Mouse (Mus musculus): Measurements from ENCODE around the gene Rps6ka5. TPM values are rescaled to one million over a fixed set of nuclear protein-coding genes. Genes with fewer than 3 reads are reported as not detected.

Rps6ka5 gene
- polyA plus RNA-seq, 1 experiment from 2014 or later: 4.9 TPM

GRCm38 (mm10) chr12:100525939-100526338 is 200.8 kb downstream of the Rps6ka5 start:
- Histone ChIP-seq H3K4me3 (replicated peaks) (no peak overlapping the region), H3K4me1 (peaks cover 31% of the 10 kb centered on the region), H3K27ac (replicated peaks) (no peak overlapping the region), H3K9ac (replicated peaks) (no peak overlapping the region), H3K4me2 (no peak overlapping the region), H3K36me3 (no peaks in the 10 kb centered on the region), H3K9me3 (replicated peaks) (no peaks in the 10 kb centered on the region), H3K27me3 (replicated peaks) (no peaks in the 10 kb centered on the region)
- no peak for ATAC-seq (ENCODE audit: low FRiP score)
- WGBS: 62% methylated on average over 1 of the region's 1 CpGs

- Histone ChIP-seq H3K27me3 (replicated peaks) (no peaks in the 10 kb centered on the region), H3K9me3 (replicated peaks) (no peaks in the 10 kb centered on the region), H3K4me3 (replicated peaks) (peak within 1 kb of the TSS; percentile 87), H3K4me2 (peak within 1 kb of the TSS; percentile 87), H3K27ac (replicated peaks) (peak within 1 kb of the TSS; percentile 86), H3K36me3 (no peaks in the 10 kb centered on the region), H3K9ac (replicated peaks) (peak within 1 kb of the TSS; percentile 96), H3K4me1 (peaks cover 35% of the 10 kb centered on the region)
- 3% methylated on average over 36 of the region's 42 CpGs for WGBS
- ATAC-seq (ENCODE audit: low FRiP score): peak; percentile 71
These were observed 206.0 kb downstream of the Rps6ka5 start, which contains the start of gene Ttc7b for GRCm38 (mm10) chr12:100520794-100521186. Gene Ttc7b, minus strand, starts transcription at chr12:100520826.

- peak; percentile 59 for ATAC-seq (ENCODE audit: low FRiP score)
- under 1% methylated on average over 76 of the region's 76 CpGs for WGBS
- H3K9ac ChIP-seq (replicated peaks): peak overlapping the region; percentile 96
- peaks cover 35% of the 10 kb centered on the region for H3K4me1 ChIP-seq
- no peaks in the 10 kb centered on the region for H3K27me3 ChIP-seq (replicated peaks)
- H3K9me3 ChIP-seq (replicated peaks): no peaks in the 10 kb centered on the region
- H3K27ac ChIP-seq (replicated peaks): peak overlapping the region; percentile 86
- H3K4me2 ChIP-seq: peak overlapping the region; percentile 87
- peak overlapping the region; percentile 87 for H3K4me3 ChIP-seq (replicated peaks)
- no peaks in the 10 kb centered on the region for H3K36me3 ChIP-seq
These were observed 206.5 kb downstream of the Rps6ka5 start for GRCm38 (mm10) chr12:100520077-100520793.

- Histone ChIP-seq H3K9me3 (replicated peaks) (no peaks in the 10 kb centered on the region), H3K9ac (replicated peaks) (peak overlapping the region; percentile 96), H3K4me3 (replicated peaks) (peak overlapping the region; percentile 87), H3K36me3 (no peaks in the 10 kb centered on the region), H3K27me3 (replicated peaks) (no peaks in the 10 kb centered on the region), H3K27ac (replicated peaks) (peak overlapping the region; percentile 86), H3K4me2 (peak overlapping the region; percentile 87), H3K4me1 (peaks cover 35% of the 10 kb centered on the region)
- WGBS: 42% methylated on average over 7 of the region's 7 CpGs
- peak; percentile 33 for ATAC-seq (ENCODE audit: low FRiP score)
These were observed 207.1 kb downstream of the Rps6ka5 start for GRCm38 (mm10) chr12:100519684-100520076.

- no peaks in the 10 kb centered on the region for H3K27me3 ChIP-seq (replicated peaks)
- H3K4me2 ChIP-seq: no peak overlapping the region
- H3K9me3 ChIP-seq (replicated peaks): no peaks in the 10 kb centered on the region
- H3K4me3 ChIP-seq (replicated peaks): no peak overlapping the region
- no peak overlapping the region for H3K27ac ChIP-seq (replicated peaks)
- H3K9ac ChIP-seq (replicated peaks): no peak overlapping the region
- no peaks in the 10 kb centered on the region for H3K36me3 ChIP-seq
- peaks cover 42% of the 10 kb centered on the region for H3K4me1 ChIP-seq
- no peak for ATAC-seq (ENCODE audit: low FRiP score)
- 93% methylated on average over 9 of the region's 9 CpGs for WGBS
These were observed 209.4 kb downstream of the Rps6ka5 start for GRCm38 (mm10) chr12:100517371-100517770.

GRCm38 (mm10) chr12:100516161-100516838 is 210.5 kb downstream of the Rps6ka5 start:
- no peak for ATAC-seq (ENCODE audit: low FRiP score)
- Histone ChIP-seq H3K4me2 (no peak overlapping the region), H3K27ac (replicated peaks) (no peak overlapping the region), H3K4me1 (peaks cover 40% of the 10 kb centered on the region), H3K4me3 (replicated peaks) (no peak overlapping the region), H3K27me3 (replicated peaks) (no peaks in the 10 kb centered on the region), H3K36me3 (no peaks in the 10 kb centered on the region; the same call in 1 of the 2 replicates), H3K9ac (replicated peaks) (no peak overlapping the region), H3K9me3 (replicated peaks) (no peaks in the 10 kb centered on the region)
- WGBS: 97% methylated on average over 1 of the region's 1 CpGs

- Histone ChIP-seq H3K9ac (replicated peaks) (no peak overlapping the region), H3K4me1 (peaks cover 35% of the 10 kb centered on the region), H3K4me2 (no peak overlapping the region), H3K27ac (replicated peaks) (no peak overlapping the region), H3K9me3 (replicated peaks) (no peaks in the 10 kb centered on the region), H3K27me3 (replicated peaks) (no peaks in the 10 kb centered on the region), H3K4me3 (replicated peaks) (no peak overlapping the region), H3K36me3 (no peaks in the 10 kb centered on the region; the same call in 1 of the 2 replicates)
- no peak for ATAC-seq (ENCODE audit: low FRiP score)
- 93% methylated on average over 4 of the region's 4 CpGs for WGBS
These were observed 211.3 kb downstream of the Rps6ka5 start for GRCm38 (mm10) chr12:100515493-100515892.

GRCm38 (mm10) chr12:100514611-100515010 is 212.2 kb downstream of the Rps6ka5 start:
- no peaks in the 10 kb centered on the region; the same call in 1 of the 2 replicates for H3K36me3 ChIP-seq
- H3K27ac ChIP-seq (replicated peaks): no peak overlapping the region

GRCm38 (mm10) chr12:100513131-100513530 is 213.7 kb downstream of the Rps6ka5 start:
- Histone ChIP-seq H3K27me3 (replicated peaks) (no peaks in the 10 kb centered on the region), H3K36me3 (no peaks in the 10 kb centered on the region; the same call in 1 of the 2 replicates), H3K4me2 (no peak overlapping the region), H3K9me3 (replicated peaks) (no peaks in the 10 kb centered on the region), H3K27ac (replicated peaks) (no peak overlapping the region), H3K9ac (replicated peaks) (no peak overlapping the region), H3K4me1 (peaks cover 16% of the 10 kb centered on the region), H3K4me3 (replicated peaks) (no peak overlapping the region)
- no peak for ATAC-seq (ENCODE audit: low FRiP score)
- 89% methylated on average over 5 of the region's 5 CpGs for WGBS

More at GRCm38 (mm10) chr12:100514611-100515010, 212.2 kb downstream of the Rps6ka5 start:
- WGBS: 69% methylated on average over 1 of the region's 1 CpGs
- Histone ChIP-seq H3K27me3 (replicated peaks) (no peaks in the 10 kb centered on the region), H3K4me1 (peaks cover 31% of the 10 kb centered on the region), H3K9me3 (replicated peaks) (no peaks in the 10 kb centered on the region), H3K9ac (replicated peaks) (no peak overlapping the region), H3K4me3 (replicated peaks) (no peak overlapping the region), H3K4me2 (no peak overlapping the region)
- no peak for ATAC-seq (ENCODE audit: low FRiP score)

GRCm38 (mm10) chr12:100512641-100513040 is 214.1 kb downstream of the Rps6ka5 start:
- Histone ChIP-seq H3K4me2 (no peak overlapping the region), H3K4me3 (replicated peaks) (no peak overlapping the region)

GRCm38 (mm10) chr12:100509615-100510282 is 217.0 kb downstream of the Rps6ka5 start:
- no peak for ATAC-seq (ENCODE audit: low FRiP score)
- Histone ChIP-seq H3K4me1 (peaks cover 6% of the 10 kb centered on the region; the same call in 1 of the 2 replicates), H3K9ac (replicated peaks) (no peak overlapping the region), H3K36me3 (no peaks in the 10 kb centered on the region; the same call in 1 of the 2 replicates), H3K4me2 (no peak overlapping the region), H3K27me3 (replicated peaks) (no peaks in the 10 kb centered on the region), H3K27ac (replicated peaks) (no peak overlapping the region), H3K4me3 (replicated peaks) (no peak overlapping the region), H3K9me3 (replicated peaks) (no peaks in the 10 kb centered on the region)
- 80% methylated on average over 9 of the region's 9 CpGs for WGBS

More at GRCm38 (mm10) chr12:100512641-100513040, 214.1 kb downstream of the Rps6ka5 start:
- 79% methylated on average over 9 of the region's 9 CpGs for WGBS
- H3K9me3 ChIP-seq (replicated peaks): no peaks in the 10 kb centered on the region
- ATAC-seq (ENCODE audit: low FRiP score): no peak
- H3K27ac ChIP-seq (replicated peaks): no peak overlapping the region
- peaks cover 11% of the 10 kb centered on the region for H3K4me1 ChIP-seq
- no peaks in the 10 kb centered on the region for H3K27me3 ChIP-seq (replicated peaks)
- H3K36me3 ChIP-seq: no peaks in the 10 kb centered on the region; the same call in 1 of the 2 replicates
- H3K9ac ChIP-seq (replicated peaks): no peak overlapping the region

All from neural tube, embryonic 15.5 days (tissue).